Mouse (Mus musculus) megakaryocyte, embryonic 14.5 days (primary cell): Measurements from ENCODE around the gene Serpina16.

ENCODE experiments used
- FLI1 ChIP-seq: IDR thresholded peaks from 2 replicates; pipeline ENCODE4 v1.6.1; 2012; ENCODE audit warnings: low read length, inconsistent platforms, mixed read lengths
- GATA1 ChIP-seq: IDR thresholded peaks from 3 replicates; pipeline ENCODE4 v1.6.1; 2012; ENCODE audit warnings: mixed read lengths, low read length, inconsistent platforms, borderline replicate concordance

DNA sequence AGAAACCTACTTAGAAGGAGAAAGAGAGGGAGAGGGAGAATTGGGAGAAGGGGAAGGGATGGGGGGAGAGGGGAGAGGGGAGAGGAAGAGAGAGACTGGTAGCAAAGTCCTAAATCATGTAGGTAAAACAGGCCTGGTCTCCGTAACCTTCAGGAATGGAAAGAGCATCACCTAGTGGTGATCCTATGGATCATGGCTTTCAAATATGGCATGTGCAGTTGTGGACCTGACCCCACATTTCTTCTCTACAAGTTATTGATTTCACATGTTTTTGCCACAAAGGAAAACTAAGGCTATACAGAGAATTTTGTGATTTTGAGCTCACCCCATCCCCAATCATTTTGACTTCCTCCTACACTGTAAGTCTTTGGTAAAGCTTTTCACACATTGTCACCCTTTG, 34.5 kb upstream of the Serpina16 start:
- no peak for TF ChIP-seq GATA1
- TF ChIP-seq FLI1 = no peak
